Mouse (Mus musculus): ENCODE data around the gene Podnl1.
A peak's percentile ranks its signal among the peaks of the same experiment; 100 is the strongest.

DNA sequence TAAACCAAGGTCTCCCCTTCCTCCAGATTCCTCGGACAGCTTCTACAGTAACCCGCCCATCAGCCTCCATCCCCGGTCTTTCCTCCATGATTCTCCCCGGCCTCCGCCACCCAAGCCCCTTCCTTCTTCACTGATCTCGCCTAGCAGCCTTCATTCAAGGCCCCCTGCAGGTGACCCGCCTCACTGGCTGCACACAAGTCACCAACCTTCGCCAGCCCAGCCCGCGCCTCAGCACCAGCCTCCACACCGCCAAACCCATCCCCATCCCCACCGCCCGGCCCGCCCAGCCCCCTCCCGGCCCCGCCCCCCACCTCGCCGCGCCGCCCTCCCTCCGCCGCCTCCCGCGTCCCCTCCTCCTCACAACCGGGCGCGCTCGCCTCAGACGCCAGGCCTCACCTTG lies 21.6 kb upstream of the Podnl1 start:
- TF ChIP-seq CTCF (IDR thresholded peaks at IDR 0.05; ENCODE audit: borderline replicate concordance, insufficient read depth, low read length) (0 out of 2 replicates have a peak, but pooled peaks have one; percentile 5), POLR2A (IDR thresholded peaks at IDR 0.05; ENCODE audit: low read depth, low read length) (peak; percentile 60)

Data from embryonic fibroblast, embryonic 13.5 days (primary cell).